Mouse (Mus musculus): ENCODE measurements around the gene Cib1. TPM values are rescaled to one million over a fixed set of nuclear protein-coding genes. Genes with fewer than 3 reads are reported as not detected.
A peak's percentile ranks its signal among the peaks of the same experiment; 100 is the strongest.

Cib1 gene
- polyA plus RNA-seq, 1 experiment: 35.9 TPM

- H3K4me3 ChIP-seq (ENCODE audit: insufficient read depth, low read length): no peak overlapping the region
- TF ChIP-seq POLR2A (IDR thresholded peaks at IDR 0.05; ENCODE audit: extremely low read depth, insufficient read depth, low read length) (no peak), CTCF (IDR thresholded peaks at IDR 0.05; ENCODE audit: extremely low read depth, insufficient read depth, low read length) (no peak)
- H3K4me1 ChIP-seq (ENCODE audit: control insufficient read depth, insufficient read depth, low read length): no peaks in the 10 kb centered on the region
- H3K27ac ChIP-seq (ENCODE audit: insufficient read depth, low read length): no peak overlapping the region
These were observed 12.2 kb upstream of the Cib1 start for GRCm38 (mm10) chr7:80244851-80245250.

- Histone ChIP-seq H3K27ac (ENCODE audit: insufficient read depth, low read length) (no peak overlapping the region), H3K4me1 (ENCODE audit: control insufficient read depth, insufficient read depth, low read length) (no peaks in the 10 kb centered on the region), H3K4me3 (ENCODE audit: insufficient read depth, low read length) (no peak overlapping the region)
- no peak for TF ChIP-seq POLR2A (IDR thresholded peaks at IDR 0.05; ENCODE audit: extremely low read depth, insufficient read depth, low read length)
- TF ChIP-seq CTCF (IDR thresholded peaks at IDR 0.05; ENCODE audit: extremely low read depth, insufficient read depth, low read length): no peak
These were observed 9.0 kb upstream of the Cib1 start for GRCm38 (mm10) chr7:80241661-80242060.

- no peaks in the 10 kb centered on the region; the same call in 1 of the 2 replicates for H3K4me1 ChIP-seq (ENCODE audit: control insufficient read depth, insufficient read depth, low read length)
- H3K4me3 ChIP-seq (ENCODE audit: insufficient read depth, low read length): no peak overlapping the region
- no peak overlapping the region for H3K27ac ChIP-seq (ENCODE audit: insufficient read depth, low read length)
- TF ChIP-seq CTCF (IDR thresholded peaks at IDR 0.05; ENCODE audit: extremely low read depth, insufficient read depth, low read length): no peak
- TF ChIP-seq POLR2A (IDR thresholded peaks at IDR 0.05; ENCODE audit: extremely low read depth, insufficient read depth, low read length): no peak
These were observed 5.9 kb upstream of the Cib1 start for GRCm38 (mm10) chr7:80238542-80238941.

- Histone ChIP-seq H3K4me3 (ENCODE audit: insufficient read depth, low read length) (peak overlapping the region; percentile 31; the same call in 1 of the 2 replicates), H3K27ac (ENCODE audit: insufficient read depth, low read length) (no peak overlapping the region), H3K4me1 (ENCODE audit: control insufficient read depth, insufficient read depth, low read length) (no peaks in the 10 kb centered on the region; the same call in 1 of the 2 replicates)
- TF ChIP-seq CTCF (IDR thresholded peaks at IDR 0.05; ENCODE audit: extremely low read depth, insufficient read depth, low read length) (no peak), POLR2A (IDR thresholded peaks at IDR 0.05; ENCODE audit: extremely low read depth, insufficient read depth, low read length) (no peak)
These were observed 1.2 kb upstream of the Cib1 start for GRCm38 (mm10) chr7:80233799-80234198.

GRCm38 (mm10) chr7:80231971-80232488 lies 583 bp downstream of the Cib1 start:
- no peak for TF ChIP-seq CTCF (IDR thresholded peaks at IDR 0.05; ENCODE audit: extremely low read depth, insufficient read depth, low read length)
- no peak for TF ChIP-seq POLR2A (IDR thresholded peaks at IDR 0.05; ENCODE audit: extremely low read depth, insufficient read depth, low read length)
- Histone ChIP-seq H3K4me1 (ENCODE audit: control insufficient read depth, insufficient read depth, low read length) (no peaks in the 10 kb centered on the region; the same call in 1 of the 2 replicates), H3K27ac (ENCODE audit: insufficient read depth, low read length) (no peak overlapping the region), H3K4me3 (ENCODE audit: insufficient read depth, low read length) (peak overlapping the region; percentile 66)

GRCm38 (mm10) chr7:80230196-80230595 lies 2.4 kb downstream of the Cib1 start:
- Histone ChIP-seq H3K4me3 (ENCODE audit: insufficient read depth, low read length) (no peak overlapping the region), H3K4me1 (ENCODE audit: control insufficient read depth, insufficient read depth, low read length) (no peaks in the 10 kb centered on the region; the same call in 1 of the 2 replicates), H3K27ac (ENCODE audit: insufficient read depth, low read length) (no peak overlapping the region)
- TF ChIP-seq POLR2A (IDR thresholded peaks at IDR 0.05; ENCODE audit: extremely low read depth, insufficient read depth, low read length) (no peak), CTCF (IDR thresholded peaks at IDR 0.05; ENCODE audit: extremely low read depth, insufficient read depth, low read length) (no peak)

GRCm38 (mm10) chr7:80227065-80227464 lies 5.5 kb downstream of the Cib1 start:
- no peak overlapping the region for H3K27ac ChIP-seq (ENCODE audit: insufficient read depth, low read length)
- no peak for TF ChIP-seq POLR2A (IDR thresholded peaks at IDR 0.05; ENCODE audit: extremely low read depth, insufficient read depth, low read length)
- no peak for TF ChIP-seq CTCF (IDR thresholded peaks at IDR 0.05; ENCODE audit: extremely low read depth, insufficient read depth, low read length)
- H3K4me3 ChIP-seq (ENCODE audit: insufficient read depth, low read length): no peak overlapping the region
- H3K4me1 ChIP-seq (ENCODE audit: control insufficient read depth, insufficient read depth, low read length): no peaks in the 10 kb centered on the region

GRCm38 (mm10) chr7:80221179-80221750 lies 11.3 kb downstream of the Cib1 start:
- Histone ChIP-seq H3K4me1 (ENCODE audit: control insufficient read depth, insufficient read depth, low read length) (no peaks in the 10 kb centered on the region), H3K27ac (ENCODE audit: insufficient read depth, low read length) (no peak overlapping the region), H3K4me3 (ENCODE audit: insufficient read depth, low read length) (no peak overlapping the region)
- TF ChIP-seq CTCF (IDR thresholded peaks at IDR 0.05; ENCODE audit: extremely low read depth, insufficient read depth, low read length) (no peak), POLR2A (IDR thresholded peaks at IDR 0.05; ENCODE audit: extremely low read depth, insufficient read depth, low read length) (no peak)

GRCm38 (mm10) chr7:80220237-80220797 lies 12.3 kb downstream of the Cib1 start:
- TF ChIP-seq CTCF (IDR thresholded peaks at IDR 0.05; ENCODE audit: extremely low read depth, insufficient read depth, low read length) (no peak), POLR2A (IDR thresholded peaks at IDR 0.05; ENCODE audit: extremely low read depth, insufficient read depth, low read length) (no peak)
- Histone ChIP-seq H3K4me3 (ENCODE audit: insufficient read depth, low read length) (no peak overlapping the region), H3K4me1 (ENCODE audit: control insufficient read depth, insufficient read depth, low read length) (no peaks in the 10 kb centered on the region), H3K27ac (ENCODE audit: insufficient read depth, low read length) (no peak overlapping the region)

- Histone ChIP-seq H3K27ac (ENCODE audit: insufficient read depth, low read length) (no peak overlapping the region), H3K4me3 (ENCODE audit: insufficient read depth, low read length) (no peak overlapping the region), H3K4me1 (ENCODE audit: control insufficient read depth, insufficient read depth, low read length) (no peaks in the 10 kb centered on the region)
- TF ChIP-seq POLR2A (IDR thresholded peaks at IDR 0.05; ENCODE audit: extremely low read depth, insufficient read depth, low read length) (no peak), CTCF (IDR thresholded peaks at IDR 0.05; ENCODE audit: extremely low read depth, insufficient read depth, low read length) (no peak)
These were observed 13.9 kb downstream of the Cib1 start for GRCm38 (mm10) chr7:80218666-80219065.
